Mouse (Mus musculus) CH12.LX (cell line): ENCODE data around the gene Gnat1. TPM values are rescaled to one million over a fixed set of nuclear protein-coding genes. Genes with fewer than 3 reads are reported as not detected.

Experiments
- DNase-seq: peaks from one replicate; pipeline ENCODE4 v3.0.0-alpha.2; 2013; ENCODE audit errors: extremely low read depth
- H3K27ac ChIP-seq: 2 replicates; pipeline ENCODE4 v1.5.1; 2012; ENCODE audit warnings: low read depth, mild to moderate bottlenecking, control low read depth, moderate library complexity; ENCODE audit not compliant: insufficient read depth
- H3K27me3 ChIP-seq: replicated peaks from 2 replicates; pipeline ENCODE3; 2012; ENCODE audit warnings: inconsistent platforms
- H3K36me3 ChIP-seq, 2 experiments: replicated peaks in 1 of 2; 2 replicates each; pipeline versions ENCODE3 to v1.6.1; 2012; ENCODE audit warnings: inconsistent platforms in 1 of 2, low read length in 1 of 2, mild to moderate bottlenecking in 1 of 2, mixed read lengths in 1 of 2, moderate library complexity in 1 of 2; ENCODE audit not compliant: control insufficient read depth in 1 of 2, insufficient read depth in 1 of 2
- H3K4me1 ChIP-seq, 2 experiments: 2 replicates each; pipeline ENCODE4 v1.6.1; 2012; ENCODE audit warnings: inconsistent platforms in 1 of 2, moderate library complexity in 1 of 2; ENCODE audit not compliant: insufficient read depth in 2 of 2, control insufficient read depth in 1 of 2
- H3K4me2 ChIP-seq: 2 replicates; pipeline ENCODE4 v1.6.1; 2012; ENCODE audit warnings: low read depth, mild to moderate bottlenecking, control low read depth; ENCODE audit not compliant: poor library complexity, insufficient read depth, severe bottlenecking
- H3K4me3 ChIP-seq, 3 experiments: fragments of 150-350 bp in 1 of 3; sonication (generic) in 1 of 3; replicated peaks in 1 of 3; 2 replicates each; pipeline versions ENCODE3 to v1.5.1; 2011 to 2012; ENCODE audit warnings: low read depth in 2 of 3, low read length in 2 of 3, mild to moderate bottlenecking in 2 of 3, moderate library complexity in 2 of 3, control low read depth in 1 of 3, improper control_type of control experiment in 1 of 3, inconsistent platforms in 1 of 3, mixed read lengths in 1 of 3; ENCODE audit not compliant: poor library complexity in 1 of 3
- H3K79me2 ChIP-seq: replicated peaks from 2 replicates; pipeline ENCODE4 v1.6.1; 2012; ENCODE audit warnings: mild to moderate bottlenecking, moderate library complexity; ENCODE audit not compliant: control insufficient read depth, poor library complexity, insufficient read depth, severe bottlenecking; ENCODE audit errors: extremely low read depth
- H3K9ac ChIP-seq: 2 replicates; pipeline ENCODE4 v1.6.1; 2012; ENCODE audit warnings: low read depth, mild to moderate bottlenecking, control low read depth, moderate library complexity; ENCODE audit not compliant: insufficient read depth
- H3K9me3 ChIP-seq: replicated peaks from 2 replicates; pipeline ENCODE3; 2012; ENCODE audit warnings: low read length, inconsistent platforms, mixed read lengths
- CHD1 ChIP-seq: IDR thresholded peaks from 2 replicates; pipeline ENCODE4 v1.6.1; 2012; ENCODE audit warnings: low read depth, low read length, improper control_type of control experiment, inconsistent platforms
- E2F4 ChIP-seq: IDR thresholded peaks from 2 replicates; pipeline ENCODE4 v1.6.1; 2011; ENCODE audit warnings: low read depth, low read length, improper control_type of control experiment; ENCODE audit not compliant: insufficient replicate concordance
- GABPA ChIP-seq: IDR thresholded peaks from 2 replicates; pipeline ENCODE4 v1.6.1; 2012; ENCODE audit warnings: low read depth, low read length, improper control_type of control experiment, inconsistent platforms; ENCODE audit not compliant: insufficient replicate concordance
- IRF4 ChIP-seq: IDR thresholded peaks from 2 replicates; pipeline ENCODE4 v1.6.1; 2014; ENCODE audit warnings: low read depth, mild to moderate bottlenecking, inconsistent platforms, low read length, improper control_type of control experiment
- JUN ChIP-seq: IDR thresholded peaks from 2 replicates; pipeline ENCODE4 v1.6.1; 2011; ENCODE audit warnings: low read depth, mild to moderate bottlenecking, low read length, improper control_type of control experiment, moderate library complexity; ENCODE audit not compliant: insufficient read depth
- JUND ChIP-seq: conservative IDR thresholded peaks from 2 replicates; pipeline ENCODE4 v1.6.1; 2011; ENCODE audit warnings: low read depth, low read length, improper control_type of control experiment
- MEF2A ChIP-seq: IDR thresholded peaks from 2 replicates; pipeline ENCODE4 v1.6.1; 2014; ENCODE audit warnings: low read depth, mild to moderate bottlenecking, inconsistent platforms, low read length, improper control_type of control experiment, borderline replicate concordance
- SIN3A ChIP-seq: IDR thresholded peaks from 2 replicates; pipeline ENCODE4 v1.6.1; 2012; ENCODE audit warnings: low read length, improper control_type of control experiment, inconsistent platforms
- UBTF ChIP-seq: IDR thresholded peaks from 2 replicates; pipeline ENCODE4 v1.6.1; 2012; ENCODE audit warnings: low read depth, mild to moderate bottlenecking, inconsistent platforms, low read length, improper control_type of control experiment, moderate library complexity
- ZC3H11A ChIP-seq: IDR thresholded peaks from 2 replicates; pipeline ENCODE4 v1.6.1; 2012; ENCODE audit warnings: low read depth, mild to moderate bottlenecking, inconsistent platforms, low read length, improper control_type of control experiment
- dilution Hi-C: fragments of 300-500 bp; cut with MboI; formaldehyde crosslinking; loops from 2 replicates; pipeline ENCODE4 v1.14.3; 2020; ENCODE audit warnings: low sequenced_read_pairs; ENCODE audit not compliant: extremely low pct_unique_long_range_greater_than_20kb, extremely low pct_ligation_motif_present
- in situ Hi-C: fragments of 300-500 bp; cut with MboI; formaldehyde crosslinking; loops from 3 replicates; pipeline ENCODE4 v1.14.3; 2019; ENCODE audit warnings: low sequenced_read_pairs, low pct_ligation_motif_present, low pct_unique_long_range_greater_than_20kb, mixed read lengths
- polyA plus RNA-seq: library from polyadenylated mRNA; unstranded; fragments of >175 nt; gene quantifications from 2 replicates; pipeline ENCODE4 v1.2.1, GENCODE M21; 2012; ENCODE audit warnings: low read depth; ENCODE audit not compliant: insufficient read length
- total RNA-seq, 2 experiments: library from RNA; depleted of rRNA; stranded (reverse); fragments of 300-350 nt in 1 of 2; fragments of >200 nt in 1 of 2; gene quantifications; 2 replicates each; pipeline ENCODE4 v1.2.3; 2012 to 2014

Gene Gnat1
- total and polyA plus RNA-seq, 3 experiments = 3.0 TPM; not detected in 2

GRCm38 (mm10) chr9:107635279-107636028 is 44.1 kb downstream of the Gnat1 start, which contains the start of gene Gnai2 (continued):
- TF ChIP-seq JUND = no peak
- TF ChIP-seq GABPA = no peak
- TF ChIP-seq MEF2A = no peak
- TF ChIP-seq JUN = no peak
- no peak for TF ChIP-seq E2F4

- Histone ChIP-seq H3K4me2 (peak overlapping the region; percentile 63), H3K9me3 (no peaks in the 10 kb centered on the region), H3K27me3 (no peaks in the 10 kb centered on the region), H3K9ac (peak overlapping the region; percentile 93), H3K4me3 (peak overlapping the region; percentile 88 to 97 (median 94)), H3K79me2 (peaks cover 50% of the 10 kb centered on the region), H3K4me1 (peaks cover 10 to 44% of the 10 kb centered on the region in 2 experiments), H3K36me3 (peaks cover 6 to 24% of the 10 kb centered on the region in 2 experiments), H3K27ac (peak overlapping the region; percentile 70)
- peak; percentile 19; the same call in 1 of the 2 replicates for TF ChIP-seq UBTF
- TF ChIP-seq E2F4 = no peak
- TF ChIP-seq SIN3A = peak; percentile 24
- dilution Hi-C loops (no loop called here), in situ Hi-C loops (no loop called here)
- peak; percentile 55 for DNase-seq
These were observed 44.9 kb downstream of the Gnat1 start for GRCm38 (mm10) chr9:107634406-107635278.

- Histone ChIP-seq H3K4me3 (peak overlapping the region; percentile 88 to 97 (median 94)), H3K9me3 (no peaks in the 10 kb centered on the region), H3K27ac (peak overlapping the region; percentile 70; the same call in 1 of the 2 replicates), H3K9ac (peak overlapping the region; percentile 93), H3K27me3 (no peaks in the 10 kb centered on the region), H3K36me3 (peaks cover 6 to 25% of the 10 kb centered on the region in 2 experiments), H3K4me1 (peaks cover 12 to 44% of the 10 kb centered on the region in 2 experiments), H3K79me2 (peaks cover 55% of the 10 kb centered on the region), H3K4me2 (peak overlapping the region; percentile 63)
- DNase-seq = no peak
- dilution Hi-C loops (no loop called here), in situ Hi-C loops (no loop called here)
- no peak for TF ChIP-seq IRF4
- TF ChIP-seq ZC3H11A = no peak
- peak; percentile 32; the same call in 1 of the 2 replicates for TF ChIP-seq CHD1
These were observed 45.7 kb downstream of the Gnat1 start for GRCm38 (mm10) chr9:107633661-107634405.
